ENCODE assay signal across 11 mouse cellular contexts in the genomic region with DNA sequence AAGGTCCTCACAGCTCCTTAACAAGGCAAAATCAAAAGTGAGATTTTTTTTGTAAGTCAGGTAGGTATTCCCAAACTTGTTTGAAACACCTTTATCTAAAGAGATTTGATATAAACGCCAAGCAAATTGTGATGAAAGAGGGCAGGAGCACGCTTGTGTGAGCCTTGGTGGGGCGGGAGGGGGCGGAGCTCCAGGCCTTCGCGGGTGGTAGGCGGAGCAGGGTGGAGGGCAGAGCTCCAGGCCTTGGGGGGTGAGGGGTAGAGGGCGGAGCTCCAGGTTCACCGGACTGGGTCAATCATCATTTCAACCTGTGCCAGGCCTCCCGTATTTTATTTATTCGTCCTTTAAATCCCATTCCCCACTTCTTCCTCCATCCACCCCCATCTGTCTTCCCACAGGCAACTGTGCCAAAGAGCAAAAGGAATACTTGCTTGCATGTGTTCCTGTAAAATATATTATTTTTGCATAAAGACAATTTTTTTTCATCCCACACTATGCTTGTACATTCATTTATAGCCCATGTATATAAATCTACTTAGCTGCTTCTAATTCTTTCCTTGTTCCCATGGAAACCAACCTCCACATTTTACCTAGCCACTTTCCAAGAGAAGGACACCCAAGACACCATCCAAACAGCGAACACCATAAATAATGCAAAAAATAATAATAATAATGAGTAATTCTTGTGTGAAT. TPM values are rescaled to one million over a fixed set of nuclear protein-coding genes. Genes with fewer than 3 reads are reported as not detected.
DNase-seq lines count a peak whose midpoint lies in the region; ATAC-seq and TF ChIP-seq lines count a peak whose summit lies in the region.
"Had no signal": no experiment of that assay in that cellular context is flagged by ENCODE, and none has a peak within 500 bp of the region (broad histone marks: within the 10 kb centered on the region; RNA-seq: fewer than 3 reads in every experiment).

No protein-coding gene starts in this region.

- no peaks in the 10 kb centered on the region for H3K4me1 ChIP-seq in forebrain, embryonic 16.5 days (replicated peaks; ENCODE audit: control insufficient read depth, insufficient read depth, low read length)
- H3K4me1 ChIP-seq in forebrain, embryonic 11.5 days (replicated peaks; ENCODE audit: control insufficient read depth, insufficient read depth, low read length) = no peaks in the 10 kb centered on the region
- H3K4me1 ChIP-seq in midbrain, embryonic 15.5 days = no peaks in the 10 kb centered on the region
- no peaks in the 10 kb centered on the region for H3K4me1 ChIP-seq in midbrain, postnatal 0 days (ENCODE audit: insufficient read depth, low read length)
- no peaks in the 10 kb centered on the region for H3K4me1 ChIP-seq in stomach, postnatal 0 days (replicated peaks; ENCODE audit: control insufficient read depth, insufficient read depth)

- no peak overlapping the region for H3K9ac ChIP-seq in forebrain, embryonic 16.5 days (replicated peaks; ENCODE audit: low read depth, low read length)
- no peak overlapping the region for H3K9ac ChIP-seq in forebrain, embryonic 11.5 days (ENCODE audit: low read length)
- no peak overlapping the region for H3K9ac ChIP-seq in midbrain, embryonic 15.5 days
- no peak overlapping the region for H3K9ac ChIP-seq in midbrain, postnatal 0 days (replicated peaks; ENCODE audit: low read length, poor library complexity, severe bottlenecking)
- H3K9ac ChIP-seq in stomach, postnatal 0 days (ENCODE audit: low read length) = no peak overlapping the region
- H3K9ac ChIP-seq: neural tube, embryonic 13.5 days had no signal

- no peak overlapping the region for H3K4me2 ChIP-seq in forebrain, embryonic 16.5 days (ENCODE audit: low read length)
- H3K4me2 ChIP-seq in forebrain, embryonic 11.5 days (ENCODE audit: low read depth, low read length, severe bottlenecking) = no peak overlapping the region
- no peak overlapping the region for H3K4me2 ChIP-seq in midbrain, embryonic 15.5 days
- no peak overlapping the region for H3K4me2 ChIP-seq in midbrain, postnatal 0 days (ENCODE audit: low read depth, low read length, poor library complexity, severe bottlenecking)
- H3K4me2 ChIP-seq in stomach, postnatal 0 days (replicated peaks; ENCODE audit: low read depth) = no peak overlapping the region
- H3K4me2 ChIP-seq: heart, embryonic 11.5 days had no signal

- no peaks in the 10 kb centered on the region for H3K27me3 ChIP-seq in forebrain, embryonic 16.5 days (replicated peaks; ENCODE audit: control insufficient read depth, insufficient read depth, low read length)
- H3K27me3 ChIP-seq in forebrain, embryonic 11.5 days (ENCODE audit: control insufficient read depth, insufficient read depth, low read length) = no peaks in the 10 kb centered on the region
- H3K27me3 ChIP-seq in midbrain, embryonic 15.5 days (replicated peaks) = no peaks in the 10 kb centered on the region
- no peaks in the 10 kb centered on the region for H3K27me3 ChIP-seq in midbrain, postnatal 0 days (ENCODE audit: insufficient read depth, low read length)
- H3K27me3 ChIP-seq in stomach, postnatal 0 days (ENCODE audit: control insufficient read depth, insufficient read depth, low read length) = no peaks in the 10 kb centered on the region
- H3K27me3 ChIP-seq: neural tube, embryonic 13.5 days had no signal

- no peaks in the 10 kb centered on the region for H3K36me3 ChIP-seq in forebrain, embryonic 16.5 days (ENCODE audit: control insufficient read depth, insufficient read depth)
- H3K36me3 ChIP-seq in forebrain, embryonic 11.5 days (ENCODE audit: control insufficient read depth, insufficient read depth, low read length) = no peaks in the 10 kb centered on the region
- H3K36me3 ChIP-seq in midbrain, embryonic 15.5 days (replicated peaks) = no peaks in the 10 kb centered on the region
- H3K36me3 ChIP-seq in midbrain, postnatal 0 days (ENCODE audit: insufficient read depth, low read length) = no peaks in the 10 kb centered on the region
- no peaks in the 10 kb centered on the region for H3K36me3 ChIP-seq in stomach, postnatal 0 days (ENCODE audit: control insufficient read depth, insufficient read depth, low read length)
- H3K36me3 ChIP-seq: neural tube, embryonic 13.5 days had no signal

- TF ChIP-seq CTCF in midbrain, postnatal 0 days (IDR thresholded peaks at IDR 0.05) = no peak
- no peak for TF ChIP-seq CTCF in stomach, postnatal 0 days (IDR thresholded peaks at IDR 0.05; ENCODE audit: low read depth)

- H3K9me3 ChIP-seq in forebrain, embryonic 16.5 days (ENCODE audit: control insufficient read depth, low read length) = no peaks in the 10 kb centered on the region
- no peaks in the 10 kb centered on the region for H3K9me3 ChIP-seq in forebrain, embryonic 11.5 days (ENCODE audit: control insufficient read depth, low read length)
- H3K9me3 ChIP-seq in midbrain, embryonic 15.5 days = no peaks in the 10 kb centered on the region
- H3K9me3 ChIP-seq in midbrain, postnatal 0 days (ENCODE audit: low read length) = no peaks in the 10 kb centered on the region
- no peaks in the 10 kb centered on the region for H3K9me3 ChIP-seq in stomach, postnatal 0 days (ENCODE audit: control insufficient read depth, low read length)
- H3K9me3 ChIP-seq: megakaryocyte, embryonic 14.5 days; neural tube, embryonic 13.5 days had no signal

- TF ChIP-seq EP300 in stomach, postnatal 0 days (optimal IDR thresholded peaks at IDR 0.05) = no peak

- ATAC-seq in forebrain, embryonic 16.5 days = peak; percentile 63; the same call in 1 of the 2 replicates
- ATAC-seq in forebrain, embryonic 11.5 days (replicated peaks; ENCODE audit: low FRiP score) = no peak
- ATAC-seq in midbrain, embryonic 15.5 days (replicated peaks) = peak; percentile 32; the same call in 1 of the 2 replicates
- no peak for ATAC-seq in midbrain, postnatal 0 days (ENCODE audit: low FRiP score)
- peak; percentile 59; the same call in 1 of the 2 replicates for ATAC-seq in stomach, postnatal 0 days (ENCODE audit: low FRiP score, low TSS enrichment)
- no peak for ATAC-seq in megakaryocyte, adult 5-6 weeks (ENCODE audit: poor library complexity, severe bottlenecking)

- 45% methylated on average over 12 of the region's 12 CpGs for WGBS in forebrain, embryonic 16.5 days
- 32% methylated on average over 12 of the region's 12 CpGs for WGBS in forebrain, embryonic 11.5 days
- 40% methylated on average over 12 of the region's 12 CpGs for WGBS in midbrain, embryonic 15.5 days
- WGBS in midbrain, postnatal 0 days = 33% methylated on average over 12 of the region's 12 CpGs
- WGBS in stomach, postnatal 0 days = 30% methylated on average over 12 of the region's 12 CpGs

- no peak for DNase-seq in forebrain, embryonic 11.5 days (ENCODE audit: low spot score)
- no peak for DNase-seq in midbrain, postnatal 0 days (ENCODE audit: low spot score)
- peak; percentile 67 for DNase-seq in kidney, postnatal 10 days
- peak; percentile 58 for DNase-seq in stomach, postnatal 0 days (ENCODE audit: low spot score)
- DNase-seq in thymus, postnatal 0 days (ENCODE audit: low spot score) = no peak

- no peak overlapping the region for H3K27ac ChIP-seq in forebrain, embryonic 16.5 days (ENCODE audit: low read length)
- H3K27ac ChIP-seq in forebrain, embryonic 11.5 days (ENCODE audit: low read depth, low read length) = no peak overlapping the region
- no peak overlapping the region for H3K27ac ChIP-seq in midbrain, embryonic 15.5 days
- no peak overlapping the region for H3K27ac ChIP-seq in midbrain, postnatal 0 days (ENCODE audit: low read depth, low read length)
- no peak overlapping the region for H3K27ac ChIP-seq in stomach, postnatal 0 days (replicated peaks)
- H3K27ac ChIP-seq: neural tube, embryonic 13.5 days had no signal

- H3K4me3 ChIP-seq in forebrain, embryonic 16.5 days (replicated peaks; ENCODE audit: low read length) = no peak overlapping the region
- H3K4me3 ChIP-seq in forebrain, embryonic 11.5 days (ENCODE audit: low read depth, low read length) = no peak overlapping the region
- no peak overlapping the region for H3K4me3 ChIP-seq in midbrain, embryonic 15.5 days
- no peak overlapping the region for H3K4me3 ChIP-seq in midbrain, postnatal 0 days (ENCODE audit: low read depth, low read length)
- no peak overlapping the region for H3K4me3 ChIP-seq in stomach, postnatal 0 days (ENCODE audit: low read depth, low read length)
- H3K4me3 ChIP-seq: megakaryocyte, embryonic 14.5 days; neural tube, embryonic 13.5 days had no signal

RNA-seq across cellular contexts. Expression of a gene that starts 24.4 kb away (rescaled TPM):
- 43.4 and 45.8 TPM in 2 replicates for polyA plus RNA-seq in forebrain, embryonic 16.5 days (2015; fragmentation: Nextera tagmentation; extraction: Ambion mirVana)
- 68.3 and 85.8 TPM in 2 replicates for polyA plus RNA-seq in forebrain, embryonic 11.5 days (2014; fragmentation: Nextera tagmentation; extraction: Ambion mirVana)
- polyA plus RNA-seq in midbrain, embryonic 15.5 days (2015; fragmentation: Nextera tagmentation; extraction: Ambion mirVana) = 50.9 and 51.2 TPM in 2 replicates
- total RNA-seq in midbrain, postnatal 0 days (2014; rRNA removed) = 181 and 215 TPM in 2 replicates
- polyA plus RNA-seq in midbrain, postnatal 0 days (2015; fragmentation: Nextera tagmentation; extraction: Ambion mirVana) = 25.4 and 27.2 TPM in 2 replicates
- polyA plus RNA-seq in stomach, postnatal 0 days (2015; fragmentation: Nextera tagmentation; extraction: Ambion mirVana) = 13.9 and 15.8 TPM in 2 replicates
- total RNA-seq in megakaryocyte, adult 5-6 weeks (2015) = 57.7 and 60.9 TPM in 2 replicates
- 78.5 and 88.0 TPM in 2 replicates for total RNA-seq in megakaryocyte, adult 5-6 weeks (2017)
- polyA plus RNA-seq in thymus, postnatal 0 days (2015; fragmentation: Nextera tagmentation; extraction: Ambion mirVana) = 32.4 and 37.2 TPM in 2 replicates

Comparison
In these comparisons a context has a peak if more than half of its experiments do, and no peak if none do; other contexts are left out.
1. ATAC-seq: peak in forebrain, embryonic 16.5 days (single experiment), midbrain, embryonic 15.5 days (single experiment) and stomach, postnatal 0 days (single experiment); none in forebrain, embryonic 11.5 days (single experiment), midbrain, postnatal 0 days (single experiment) and megakaryocyte, adult 5-6 weeks (single experiment).
2. DNase-seq: peak in kidney, postnatal 10 days (single experiment) and stomach, postnatal 0 days (single experiment); none in forebrain, embryonic 11.5 days (single experiment), midbrain, postnatal 0 days (single experiment) and thymus, postnatal 0 days (single experiment).